Mouse (Mus musculus): ENCODE measurements at regions not wholly inside any gene's neighbourhood (a gene's known extent, or its start where the extent isn't known, plus 50 kb on each side); places are given as distances from the start of the nearest gene placed in this dataset.

DNA sequence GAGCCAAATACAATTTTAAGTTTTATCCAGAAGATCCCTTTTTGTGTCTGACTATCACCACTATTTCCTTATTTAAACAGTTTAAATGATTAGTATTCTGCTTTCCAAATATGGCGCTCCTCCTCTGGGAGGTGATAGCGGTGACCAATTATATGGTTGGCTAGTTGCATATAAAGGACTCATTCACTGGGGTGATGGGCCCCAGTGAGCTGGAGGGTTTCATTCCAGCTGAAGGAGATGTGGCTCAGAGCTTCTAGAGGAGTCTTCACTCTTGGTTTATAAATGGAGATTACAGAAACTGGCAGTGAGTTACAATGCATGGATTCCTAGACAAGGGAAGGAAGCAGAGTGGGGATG, 50.7 kb upstream of the Gm7361 start:
- no peak for TF ChIP-seq POLR2A (IDR thresholded peaks at IDR 0.05; ENCODE audit: extremely low read depth, insufficient read depth, low read length)
- TF ChIP-seq CTCF (IDR thresholded peaks at IDR 0.05; ENCODE audit: extremely low read depth, insufficient read depth, low read length) = no peak

All from cortical plate, adult 2 months (tissue).